Mouse (Mus musculus): ENCODE measurements around the gene Cd4. TPM values are rescaled to one million over a fixed set of nuclear protein-coding genes. Genes with fewer than 3 reads are reported as not detected.

Gene Cd4
- polyA plus RNA-seq, 2 experiments, result 0.10 to 0.26 TPM

DNA sequence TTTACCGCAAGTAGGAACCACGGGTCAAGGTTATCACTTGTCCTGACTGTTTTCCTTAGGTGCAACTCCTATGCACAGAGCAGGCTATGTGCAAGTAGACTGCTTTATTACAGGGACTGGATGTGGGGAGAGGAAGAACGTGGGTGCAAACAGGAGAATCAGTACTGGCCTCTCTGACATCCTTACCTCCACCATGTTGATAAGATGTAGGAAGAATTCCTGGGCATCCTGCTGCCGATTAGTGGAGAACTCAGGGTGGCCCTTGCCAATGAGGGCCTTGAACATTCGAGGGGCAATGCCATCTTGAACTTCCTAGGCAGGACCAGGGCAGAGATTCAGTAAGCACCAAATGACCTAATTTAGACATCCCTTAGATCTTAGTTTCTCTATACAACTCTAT, 67.1 kb downstream of the Cd4 start:
- no peak for TF ChIP-seq POLR2A (IDR thresholded peaks at IDR 0.05; ENCODE audit: borderline replicate concordance, extremely low read depth, insufficient read depth, insufficient read length)
- Histone ChIP-seq H3K4me3 (replicated peaks; ENCODE audit: low read length) (no peak overlapping the region), H3K9me3 (ENCODE audit: control insufficient read depth, low read length) (no peaks in the 10 kb centered on the region), H3K36me3 (ENCODE audit: control insufficient read depth, insufficient read depth, low read length) (peaks cover 98% of the 10 kb centered on the region), H3K27me3 (ENCODE audit: control insufficient read depth, insufficient read depth, low read length) (no peaks in the 10 kb centered on the region), H3K4me1 (ENCODE audit: control insufficient read depth, insufficient read depth, low read length) (no peaks in the 10 kb centered on the region), H3K9ac (ENCODE audit: low read depth, low read length, severe bottlenecking) (no peak overlapping the region), H3K4me2 (replicated peaks; ENCODE audit: low read depth, low read length, severe bottlenecking) (no peak overlapping the region), H3K27ac (replicated peaks; ENCODE audit: low read depth, low read length) (no peak overlapping the region)
- DNase-seq (ENCODE audit: low spot score) (no peak), ATAC-seq (ENCODE audit: low FRiP score, low read depth) (no peak)
- WGBS, result 91% methylated on average over 5 of the region's 5 CpGs

DNA sequence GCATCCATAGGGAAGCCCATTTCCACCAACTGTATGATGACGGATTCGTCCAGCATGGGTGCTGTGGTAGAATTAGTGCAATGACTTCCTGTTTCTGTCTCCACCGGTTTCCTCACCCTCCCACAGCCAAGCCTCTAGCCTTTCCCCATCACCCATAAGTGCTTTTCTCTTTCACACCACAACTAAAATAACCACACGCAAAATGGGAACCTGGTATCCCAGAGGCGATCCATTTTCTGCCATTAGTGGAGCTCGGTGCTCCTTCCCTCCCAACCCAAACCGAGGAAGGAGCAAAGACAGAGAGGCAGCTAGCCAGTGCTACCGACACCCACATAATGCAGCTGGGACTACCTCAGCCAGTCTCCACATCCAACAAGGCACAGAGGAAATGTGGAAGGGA, 70.0 kb downstream of the Cd4 start:
- Histone ChIP-seq H3K27me3 (ENCODE audit: control insufficient read depth, insufficient read depth, low read length) (no peaks in the 10 kb centered on the region), H3K9me3 (ENCODE audit: control insufficient read depth, low read length) (no peaks in the 10 kb centered on the region), H3K4me3 (replicated peaks; ENCODE audit: low read length) (no peak overlapping the region), H3K4me1 (ENCODE audit: control insufficient read depth, insufficient read depth, low read length) (peaks cover 10% of the 10 kb centered on the region), H3K9ac (ENCODE audit: low read depth, low read length, severe bottlenecking) (no peak overlapping the region), H3K36me3 (ENCODE audit: control insufficient read depth, insufficient read depth, low read length) (peaks cover 77% of the 10 kb centered on the region), H3K27ac (replicated peaks; ENCODE audit: low read depth, low read length) (no peak overlapping the region), H3K4me2 (replicated peaks; ENCODE audit: low read depth, low read length, severe bottlenecking) (no peak overlapping the region)
- 89% methylated on average over 8 of the region's 8 CpGs for WGBS
- TF ChIP-seq POLR2A (IDR thresholded peaks at IDR 0.05; ENCODE audit: borderline replicate concordance, extremely low read depth, insufficient read depth, insufficient read length), result no peak
- no peak for ATAC-seq (ENCODE audit: low FRiP score, low read depth)
- DNase-seq (ENCODE audit: low spot score), result no peak

DNA sequence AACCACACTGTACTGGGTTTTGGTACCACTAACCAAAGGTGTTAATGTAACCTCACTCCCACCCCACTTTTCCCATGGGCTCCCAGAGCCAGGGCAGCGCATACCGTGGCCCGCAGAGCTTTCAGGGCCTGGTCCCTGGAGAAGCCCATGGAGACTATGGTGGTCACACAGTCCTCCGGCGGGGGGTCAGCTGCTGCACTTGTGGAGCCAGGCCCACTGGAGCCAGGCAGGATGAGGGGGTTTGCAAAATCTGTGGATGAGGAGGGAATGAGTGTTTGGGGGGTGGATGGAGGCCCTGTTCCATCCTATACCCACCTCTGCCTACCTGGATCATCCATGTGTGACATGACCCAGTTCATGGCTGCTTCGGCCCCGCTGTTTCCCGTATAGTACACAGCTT, 70.5 kb downstream of the Cd4 start:
- 96% methylated on average over 8 of the region's 8 CpGs for WGBS
- Histone ChIP-seq H3K4me3 (replicated peaks; ENCODE audit: low read length) (no peak overlapping the region), H3K9ac (ENCODE audit: low read depth, low read length, severe bottlenecking) (no peak overlapping the region), H3K27ac (replicated peaks; ENCODE audit: low read depth, low read length) (no peak overlapping the region), H3K9me3 (ENCODE audit: control insufficient read depth, low read length) (no peaks in the 10 kb centered on the region), H3K4me1 (ENCODE audit: control insufficient read depth, insufficient read depth, low read length) (peaks cover 13% of the 10 kb centered on the region), H3K4me2 (replicated peaks; ENCODE audit: low read depth, low read length, severe bottlenecking) (no peak overlapping the region), H3K27me3 (ENCODE audit: control insufficient read depth, insufficient read depth, low read length) (no peaks in the 10 kb centered on the region), H3K36me3 (ENCODE audit: control insufficient read depth, insufficient read depth, low read length) (peaks cover 77% of the 10 kb centered on the region)
- ATAC-seq (ENCODE audit: low FRiP score, low read depth) (no peak), DNase-seq (ENCODE audit: low spot score) (no peak)
- no peak for TF ChIP-seq POLR2A (IDR thresholded peaks at IDR 0.05; ENCODE audit: borderline replicate concordance, extremely low read depth, insufficient read depth, insufficient read length)

DNA sequence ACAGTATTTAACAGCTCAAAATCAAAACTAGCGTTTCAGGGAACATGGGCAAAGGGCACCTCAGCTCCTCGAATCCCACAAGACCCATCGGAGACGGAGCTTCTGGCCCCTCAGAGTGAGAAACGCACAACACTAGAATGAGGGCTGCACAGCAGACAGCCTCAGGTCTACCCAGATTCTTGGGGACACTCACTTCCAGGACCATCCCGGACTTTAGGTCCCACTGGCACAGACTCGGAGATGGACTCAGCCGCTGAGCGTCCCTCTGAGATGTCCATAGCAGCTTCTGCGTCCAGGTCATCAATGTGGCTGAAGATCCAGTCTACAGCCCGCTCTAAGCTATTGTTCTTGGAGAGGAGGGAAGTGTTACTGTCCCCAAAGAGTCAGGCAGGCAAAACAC, 70.9 kb downstream of the Cd4 start:
- Histone ChIP-seq H3K36me3 (ENCODE audit: control insufficient read depth, insufficient read depth, low read length) (peaks cover 77% of the 10 kb centered on the region), H3K4me1 (ENCODE audit: control insufficient read depth, insufficient read depth, low read length) (peaks cover 17% of the 10 kb centered on the region), H3K9ac (ENCODE audit: low read depth, low read length, severe bottlenecking) (no peak overlapping the region), H3K4me2 (replicated peaks; ENCODE audit: low read depth, low read length, severe bottlenecking) (no peak overlapping the region), H3K4me3 (replicated peaks; ENCODE audit: low read length) (no peak overlapping the region), H3K9me3 (ENCODE audit: control insufficient read depth, low read length) (no peaks in the 10 kb centered on the region), H3K27me3 (ENCODE audit: control insufficient read depth, insufficient read depth, low read length) (no peaks in the 10 kb centered on the region), H3K27ac (replicated peaks; ENCODE audit: low read depth, low read length) (no peak overlapping the region)
- no peak for TF ChIP-seq POLR2A (IDR thresholded peaks at IDR 0.05; ENCODE audit: borderline replicate concordance, extremely low read depth, insufficient read depth, insufficient read length)
- WGBS, result 95% methylated on average over 11 of the region's 11 CpGs
- DNase-seq (ENCODE audit: low spot score) (no peak), ATAC-seq (ENCODE audit: low FRiP score, low read depth) (no peak)

DNA sequence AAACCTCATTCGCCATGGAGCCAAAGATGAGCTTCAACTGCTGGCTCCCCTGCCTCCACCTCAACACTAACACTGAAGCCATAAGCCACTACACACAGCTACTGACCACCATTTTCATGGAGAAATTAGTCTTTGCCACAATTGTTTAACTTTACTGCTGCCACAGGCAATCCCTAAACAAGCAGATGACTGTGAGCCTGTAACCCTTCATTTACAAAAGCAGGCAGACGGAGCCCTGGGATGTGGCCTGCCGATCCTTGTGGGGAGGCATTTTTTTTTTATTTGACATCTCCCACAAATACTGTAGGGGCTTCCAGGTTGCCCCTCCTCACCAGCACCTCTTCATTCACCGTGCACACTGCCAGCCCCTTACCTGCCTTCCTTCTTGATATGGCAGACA, 71.4 kb downstream of the Cd4 start:
- Histone ChIP-seq H3K4me3 (replicated peaks; ENCODE audit: low read length) (no peak overlapping the region), H3K27me3 (ENCODE audit: control insufficient read depth, insufficient read depth, low read length) (no peaks in the 10 kb centered on the region), H3K9ac (ENCODE audit: low read depth, low read length, severe bottlenecking) (no peak overlapping the region), H3K27ac (replicated peaks; ENCODE audit: low read depth, low read length) (no peak overlapping the region), H3K4me1 (ENCODE audit: control insufficient read depth, insufficient read depth, low read length) (peaks cover 21% of the 10 kb centered on the region), H3K9me3 (ENCODE audit: control insufficient read depth, low read length) (no peaks in the 10 kb centered on the region), H3K36me3 (ENCODE audit: control insufficient read depth, insufficient read depth, low read length) (peaks cover 77% of the 10 kb centered on the region), H3K4me2 (replicated peaks; ENCODE audit: low read depth, low read length, severe bottlenecking) (no peak overlapping the region)
- TF ChIP-seq POLR2A (IDR thresholded peaks at IDR 0.05; ENCODE audit: borderline replicate concordance, extremely low read depth, insufficient read depth, insufficient read length), result no peak
- no peak for ATAC-seq (ENCODE audit: low FRiP score, low read depth)
- DNase-seq (ENCODE audit: low spot score), result no peak
- WGBS, result 84% methylated on average over 4 of the region's 4 CpGs

Data from limb, embryonic 14.5 days (tissue).